Mouse (Mus musculus): Measurements from ENCODE around the gene Cycs.

DNA sequence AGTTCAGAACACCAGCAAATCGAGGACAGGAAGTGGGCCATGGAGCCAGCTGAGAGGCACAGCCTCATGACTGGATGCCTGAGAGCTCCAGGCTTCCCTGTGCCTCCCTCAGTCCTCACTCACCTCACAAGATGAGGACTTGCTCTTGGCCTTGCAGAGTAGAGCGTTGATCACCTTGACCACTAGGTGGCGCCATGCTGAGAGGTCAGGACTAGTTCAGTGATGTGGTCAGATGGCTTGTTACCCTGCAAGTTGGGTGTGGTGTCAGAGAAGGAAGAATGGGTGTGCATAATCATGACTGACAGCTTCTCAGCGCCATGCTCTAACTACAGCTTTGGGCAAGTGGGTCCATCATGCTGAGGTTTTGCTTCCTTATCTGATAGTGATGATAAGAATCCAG is 35.3 kb upstream of the Cycs start:
- no peak for TF ChIP-seq EP300 (optimal IDR thresholded peaks at IDR 0.05)
- TF ChIP-seq CTCF (IDR thresholded peaks at IDR 0.05; ENCODE audit: low read depth) = peak; percentile 81

Data from stomach, postnatal 0 days (tissue).